Mouse (Mus musculus) stomach, embryonic 14.5 days (tissue): Measurements from ENCODE around the gene Crtap. TPM values are rescaled to one million over a fixed set of nuclear protein-coding genes. Genes with fewer than 3 reads are reported as not detected.
"Not testable (repeated sequence)": the region's sequence is repeated elsewhere in the genome, so short reads cannot be mapped to it uniquely, and the experiment has no call there.

Experiments used
- ATAC-seq: fragments of 200-750 bp; cut with Nextera tagmentation; 2 replicates; pipeline ENCODE4 v1.8.0; 2017; ENCODE audit warnings: low read depth, moderate TSS enrichment; ENCODE audit not compliant: insufficient number of reproducible peaks, insufficient read depth, low FRiP score
- H3K27ac ChIP-seq: fragments of 300-500 bp; sonication (generic); 2 replicates; pipeline ENCODE4 v1.5.1; 2014; ENCODE audit warnings: mild to moderate bottlenecking, low read length, moderate library complexity, mixed read lengths
- H3K27me3 ChIP-seq: fragments of 300-500 bp; sonication (generic); 2 replicates; pipeline ENCODE4 v1.6.1; 2014; ENCODE audit warnings: low read length, control low read depth, mixed read lengths; ENCODE audit not compliant: control insufficient read depth, insufficient read depth
- H3K36me3 ChIP-seq: fragments of 300-500 bp; sonication (generic); 2 replicates; pipeline ENCODE4 v1.6.1; 2014; ENCODE audit warnings: mild to moderate bottlenecking, control low read depth, low read length, moderate library complexity, mixed read lengths; ENCODE audit not compliant: control insufficient read depth, insufficient read depth
- H3K4me1 ChIP-seq: fragments of 300-500 bp; sonication (generic); 2 replicates; pipeline ENCODE4 v1.6.1; 2014; ENCODE audit warnings: low read length, control low read depth, mixed read lengths; ENCODE audit not compliant: control insufficient read depth, insufficient read depth
- H3K4me2 ChIP-seq: fragments of 300-500 bp; sonication (generic); replicated peaks from 2 replicates; pipeline ENCODE4 v1.6.1; 2014; ENCODE audit warnings: low read depth, low read length, control low read depth
- H3K4me3 ChIP-seq: fragments of 300-500 bp; sonication (generic); 2 replicates; pipeline ENCODE4 v1.5.1; 2014; ENCODE audit warnings: low read depth, low read length, control low read depth
- H3K9ac ChIP-seq: fragments of 300-500 bp; sonication (generic); replicated peaks from 2 replicates; pipeline ENCODE4 v1.6.1; 2014; ENCODE audit warnings: low read depth, mild to moderate bottlenecking, control low read depth, low read length, moderate library complexity, mixed read lengths
- H3K9me3 ChIP-seq: fragments of 300-500 bp; sonication (generic); 2 replicates; pipeline ENCODE4 v1.6.1; 2016; ENCODE audit warnings: low read depth, low read length, control low read depth; ENCODE audit not compliant: control insufficient read depth
- WGBS: fragments of 180-500 bp; shearing (Covaris S2); extraction: QIAGEN DNeasy Blood & Tissue Kit; methylation state at CpG from one replicate; pipeline ENCODE4 v1.1.7; 2014; 5-methylcytosine and 5-hydroxymethylcytosine counted together
- polyA plus RNA-seq: library from polyadenylated mRNA; unstranded; fragments of >200 nt; fragmentation: Nextera tagmentation; extraction: Ambion mirVana; gene quantifications from 2 replicates; pipeline ENCODE4 v1.2.1, GENCODE M21; 2014

Gene Crtap
- polyA plus RNA-seq, 1 experiment from 2014 or later: 157 TPM

DNA sequence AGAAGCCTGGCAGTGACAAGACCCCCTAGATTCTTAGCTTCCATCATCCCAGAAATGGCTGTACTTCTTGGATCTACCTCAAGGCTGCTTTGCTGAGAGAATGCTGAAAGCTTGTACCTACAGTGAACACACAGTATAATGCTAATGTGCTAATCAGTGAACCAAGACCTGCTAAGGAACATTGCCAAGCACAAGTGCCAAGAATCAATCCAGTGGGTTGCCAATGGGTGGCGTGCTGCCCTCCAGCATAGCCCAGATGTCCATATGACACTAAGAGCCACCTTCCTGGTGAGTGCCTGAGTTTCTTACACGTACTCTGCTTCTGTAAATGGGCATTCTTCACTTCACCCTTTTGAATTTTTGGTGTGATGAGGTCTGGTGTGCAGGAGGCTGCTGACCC, 17.2 kb upstream of the Crtap start:
- 84% methylated on average over 2 of the region's 2 CpGs for WGBS
- ATAC-seq: no peak
- H3K36me3 ChIP-seq: peaks cover 25% of the 10 kb centered on the region; the same call in 1 of the 2 replicates

DNA sequence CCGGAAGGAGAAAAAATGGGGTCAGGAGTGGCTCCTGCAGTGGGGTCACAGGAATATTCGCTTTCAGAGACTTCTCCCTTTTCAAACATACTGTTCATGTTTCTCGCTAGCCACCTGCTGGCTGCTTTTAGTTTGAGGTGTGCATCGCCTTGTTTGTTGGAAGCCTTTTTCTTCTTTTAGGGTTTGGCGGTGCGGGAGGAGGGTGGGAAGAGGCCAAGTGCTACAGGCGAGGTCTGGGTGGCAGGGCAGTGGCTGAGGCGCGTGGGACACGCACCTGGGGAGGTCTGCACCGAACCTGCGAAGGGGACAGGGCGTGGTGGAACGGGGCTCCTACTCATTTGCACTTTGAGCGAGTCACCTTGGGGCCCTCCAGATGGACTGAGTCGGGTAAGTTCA, 11.2 kb upstream of the Crtap start:
- Histone ChIP-seq H3K4me3 (peak overlapping the region; percentile 88), H3K27ac (peak overlapping the region; percentile 92), H3K36me3 (peaks cover 10% of the 10 kb centered on the region; the same call in 1 of the 2 replicates), H3K9me3 (0 out of 2 replicates have a peak, but pooled peaks cover 4% of the 10 kb centered on the region), H3K9ac (peak overlapping the region; percentile 81), H3K4me2 (peak overlapping the region; percentile 85), H3K4me1 (peaks cover 12% of the 10 kb centered on the region), H3K27me3 (no peaks in the 10 kb centered on the region)
- WGBS: 2% methylated on average over 16 of the region's 16 CpGs
- no peak; the same call in 1 of the 2 replicates for ATAC-seq

More for the DNA sequence above, 17.2 kb upstream of the Crtap start:
- no peaks in the 10 kb centered on the region for H3K27me3 ChIP-seq
- no peak overlapping the region for H3K9ac ChIP-seq
- H3K4me1 ChIP-seq: no peaks in the 10 kb centered on the region
- H3K4me3 ChIP-seq: no peak overlapping the region
- no peak overlapping the region for H3K4me2 ChIP-seq
- no peak overlapping the region for H3K27ac ChIP-seq
- 0 out of 2 replicates have a peak, but pooled peaks cover 4% of the 10 kb centered on the region for H3K9me3 ChIP-seq

DNA sequence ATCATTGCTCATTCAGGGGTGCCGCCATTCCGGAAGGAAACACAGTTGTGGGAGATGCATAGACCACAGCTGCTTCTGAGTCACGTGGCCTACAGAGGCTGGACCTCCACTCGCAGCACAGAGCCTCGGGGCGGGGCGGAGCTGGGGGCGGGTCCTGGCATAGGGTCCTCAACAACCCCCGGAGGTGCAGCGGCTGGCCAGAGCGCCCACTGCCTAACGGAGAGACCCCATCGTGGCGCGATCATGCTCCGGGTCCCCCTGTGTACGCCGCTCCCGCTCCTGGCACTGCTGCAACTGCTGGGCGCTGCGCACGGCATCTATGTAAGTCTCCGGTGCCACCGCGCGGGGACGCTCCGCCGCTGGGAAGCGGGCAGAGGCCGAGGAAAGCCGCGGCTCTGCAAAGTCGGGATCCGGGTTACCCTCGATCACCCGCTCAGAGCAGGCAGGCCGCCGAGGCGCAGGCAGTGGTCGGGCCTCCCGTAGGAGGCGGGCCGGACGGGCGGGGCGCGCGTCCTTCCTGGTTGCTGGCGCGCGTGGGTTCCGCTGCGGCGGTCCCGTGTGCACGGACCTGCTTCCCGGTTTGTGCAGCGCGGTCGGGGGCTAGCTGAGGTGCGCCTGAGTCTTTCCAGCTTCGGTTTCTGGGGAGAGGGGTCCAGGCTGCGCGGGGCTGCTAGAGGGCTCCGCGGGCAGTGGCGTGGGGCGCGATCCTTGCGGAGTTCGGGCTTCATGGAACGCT, 10.6 kb upstream of the Crtap start, which contains the start of the genes Glb1 and Tmppe:
TSS of gene Glb1 (plus strand) at position 128 of the 736 bp plus-strand sequence.
TSS of gene Tmppe (plus strand) at position 157 of the 736 bp plus-strand sequence.
- Histone ChIP-seq H3K4me1 (peaks cover 12% of the 10 kb centered on the region), H3K27me3 (no peaks in the 10 kb centered on the region), H3K4me3 (peak within 1 kb of the TSS; percentile 88), H3K9ac (peak within 1 kb of the TSS; percentile 81), H3K4me2 (peak within 1 kb of the TSS; percentile 85), H3K27ac (peak within 1 kb of the TSS; percentile 92), H3K9me3 (0 out of 2 replicates have a peak, but pooled peaks cover 4% of the 10 kb centered on the region), H3K36me3 (peaks cover 10% of the 10 kb centered on the region; the same call in 1 of the 2 replicates)
- WGBS: under 1% methylated on average over 73 of the region's 73 CpGs
- ATAC-seq: peak; percentile 97

DNA sequence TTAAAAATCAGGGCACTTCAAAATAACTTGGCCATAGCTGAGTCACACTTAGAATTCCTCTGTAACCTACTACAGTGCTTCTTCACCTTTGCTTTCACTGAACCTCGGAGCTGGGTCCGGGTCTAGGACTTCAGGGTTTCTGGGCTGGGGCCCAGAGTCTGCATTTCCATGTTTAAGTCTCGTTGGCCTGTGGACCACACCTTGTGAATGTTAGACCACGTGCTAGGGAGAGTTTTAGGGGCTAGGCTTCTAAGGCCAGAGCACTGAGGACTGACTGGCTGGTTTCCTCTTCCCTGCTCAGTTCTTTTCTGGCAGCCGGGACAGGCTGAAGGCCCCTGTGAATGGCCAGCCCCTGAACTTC, 10.1 kb upstream of the Crtap start:
- Histone ChIP-seq H3K9ac (no peak overlapping the region), H3K9me3 (0 out of 2 replicates have a peak, but pooled peaks cover 4% of the 10 kb centered on the region)
- 20% methylated on average over 5 of the region's 5 CpGs for WGBS

DNA sequence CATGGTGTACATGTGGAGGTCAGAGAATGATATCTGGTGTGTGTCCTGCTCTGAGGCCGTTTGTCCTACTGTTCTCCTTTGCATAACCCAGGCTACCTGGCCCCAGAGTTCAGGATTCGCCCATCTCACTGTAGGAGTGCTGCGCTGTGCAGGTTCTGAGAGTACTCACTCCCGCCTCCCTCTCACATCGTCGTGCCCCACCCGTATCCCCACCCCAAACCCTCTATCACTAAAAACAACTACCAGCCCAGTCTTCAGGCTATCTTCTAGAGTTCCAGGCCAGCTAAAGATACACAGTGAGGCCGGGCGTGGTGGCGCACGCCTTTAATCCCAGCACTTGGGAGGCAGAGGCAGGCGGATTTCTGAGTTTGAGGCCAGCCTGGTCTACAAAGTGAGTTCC, 9.2 kb upstream of the Crtap start:
- Histone ChIP-seq H3K27ac (no peak overlapping the region), H3K4me2 (no peak overlapping the region), H3K4me1 (peaks cover 12% of the 10 kb centered on the region), H3K4me3 (no peak overlapping the region), H3K9ac (no peak overlapping the region), H3K36me3 (peaks cover 3% of the 10 kb centered on the region; the same call in 1 of the 2 replicates), H3K9me3 (no peaks in the 10 kb centered on the region), H3K27me3 (no peaks in the 10 kb centered on the region)
- no peak for ATAC-seq
- WGBS: 86% methylated on average over 11 of the region's 12 CpGs

More for the DNA sequence above, 10.1 kb upstream of the Crtap start:
- H3K36me3 ChIP-seq: peaks cover 6% of the 10 kb centered on the region; the same call in 1 of the 2 replicates
- no peak; the same call in none of the 2 replicates for ATAC-seq
- H3K4me2 ChIP-seq: peak overlapping the region; percentile 85
- peak overlapping the region; percentile 88 for H3K4me3 ChIP-seq
- H3K27ac ChIP-seq: peak overlapping the region; percentile 92
- H3K4me1 ChIP-seq: peaks cover 12% of the 10 kb centered on the region
- no peaks in the 10 kb centered on the region for H3K27me3 ChIP-seq

DNA sequence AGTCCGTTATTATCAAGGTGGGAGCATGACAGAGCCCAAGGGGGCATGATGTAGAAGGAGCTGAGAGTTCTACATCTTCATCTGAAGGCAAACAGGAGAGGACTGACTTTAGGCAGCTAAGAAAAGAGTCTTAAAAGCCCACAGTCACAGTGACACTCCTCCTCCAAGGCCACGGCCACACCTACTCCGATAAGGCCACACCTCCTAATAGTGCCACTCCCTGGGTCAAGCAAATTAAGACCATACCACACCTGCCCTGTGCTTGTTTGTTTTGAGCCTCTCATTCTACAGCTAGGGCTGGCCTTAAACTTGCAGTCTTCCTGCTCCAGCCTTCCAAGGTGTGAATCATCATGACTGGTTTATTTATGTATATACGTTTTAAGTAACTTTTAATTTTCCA, 4.8 kb upstream of the Crtap start:
- Histone ChIP-seq H3K9ac (no peak overlapping the region), H3K27me3 (no peaks in the 10 kb centered on the region), H3K4me2 (no peak overlapping the region), H3K4me1 (no peaks in the 10 kb centered on the region), H3K36me3 (no peaks in the 10 kb centered on the region), H3K27ac (no peak overlapping the region), H3K4me3 (no peak overlapping the region), H3K9me3 (no peaks in the 10 kb centered on the region)
- 84% methylated on average over 4 of the region's 4 CpGs for WGBS
- ATAC-seq: no peak

DNA sequence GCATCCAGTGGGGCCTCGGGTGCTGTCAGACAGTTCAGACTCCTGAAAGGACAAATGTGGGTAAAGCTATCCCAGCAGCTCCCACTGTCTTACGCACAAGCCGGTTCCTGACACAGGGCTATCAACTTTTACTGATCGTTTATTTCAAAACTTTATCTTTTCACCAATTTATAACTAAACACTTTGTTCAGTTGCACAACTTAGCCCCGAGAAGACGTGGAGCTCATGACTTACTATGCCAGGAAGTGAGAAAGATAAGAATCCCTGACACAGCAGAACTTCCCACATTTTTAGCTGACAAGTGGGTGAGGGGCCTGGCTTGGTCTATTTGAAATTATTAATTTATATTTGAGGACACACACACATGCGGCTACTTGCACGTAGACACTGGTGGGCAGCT, 4.2 kb upstream of the Crtap start:
- H3K27me3 ChIP-seq: no peaks in the 10 kb centered on the region
- H3K9me3 ChIP-seq: no peaks in the 10 kb centered on the region
- no peak overlapping the region for H3K27ac ChIP-seq
- no peak for ATAC-seq
- no peak overlapping the region for H3K4me2 ChIP-seq
- H3K4me1 ChIP-seq: no peaks in the 10 kb centered on the region
- no peaks in the 10 kb centered on the region for H3K36me3 ChIP-seq
- no peak overlapping the region for H3K9ac ChIP-seq
- no peak overlapping the region for H3K4me3 ChIP-seq
- 71% methylated on average over 8 of the region's 8 CpGs for WGBS

DNA sequence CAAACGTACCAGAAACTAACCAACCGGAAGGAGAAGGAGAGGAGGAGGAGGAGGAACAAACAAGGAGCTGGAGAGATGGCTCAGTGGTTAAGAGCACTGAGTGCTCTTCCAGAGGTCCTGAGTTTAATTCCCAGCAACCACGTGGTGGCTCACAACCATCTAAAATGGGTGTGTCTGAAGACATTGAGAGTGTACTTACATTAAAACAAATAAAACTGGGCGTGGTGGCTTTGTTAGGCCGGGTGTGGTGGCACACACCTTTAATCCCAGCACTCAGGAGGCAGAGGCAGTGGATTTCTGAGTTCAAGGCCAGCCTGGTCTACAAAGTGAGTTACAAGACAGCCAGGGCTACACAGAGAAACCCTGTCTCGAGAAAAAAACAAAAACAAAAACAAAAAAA, 3.7 kb upstream of the Crtap start:
- not testable (repeated sequence) for H3K27ac ChIP-seq, ATAC-seq, H3K9me3 ChIP-seq

More for the DNA sequence above, 3.7 kb upstream of the Crtap start:
- not testable (repeated sequence) for H3K27me3 ChIP-seq, H3K9ac ChIP-seq, H3K36me3 ChIP-seq, H3K4me1 ChIP-seq, H3K4me3 ChIP-seq, H3K4me2 ChIP-seq
- WGBS: 69% methylated on average over 6 of the region's 6 CpGs
